Mouse (Mus musculus): ENCODE results near the gene Man1a. TPM values are rescaled to one million over a fixed set of nuclear protein-coding genes. Genes with fewer than 3 reads are reported as not detected.

Man1a gene
- polyA plus RNA-seq, 1 experiment from 2014 or later = 2.8 TPM

DNA sequence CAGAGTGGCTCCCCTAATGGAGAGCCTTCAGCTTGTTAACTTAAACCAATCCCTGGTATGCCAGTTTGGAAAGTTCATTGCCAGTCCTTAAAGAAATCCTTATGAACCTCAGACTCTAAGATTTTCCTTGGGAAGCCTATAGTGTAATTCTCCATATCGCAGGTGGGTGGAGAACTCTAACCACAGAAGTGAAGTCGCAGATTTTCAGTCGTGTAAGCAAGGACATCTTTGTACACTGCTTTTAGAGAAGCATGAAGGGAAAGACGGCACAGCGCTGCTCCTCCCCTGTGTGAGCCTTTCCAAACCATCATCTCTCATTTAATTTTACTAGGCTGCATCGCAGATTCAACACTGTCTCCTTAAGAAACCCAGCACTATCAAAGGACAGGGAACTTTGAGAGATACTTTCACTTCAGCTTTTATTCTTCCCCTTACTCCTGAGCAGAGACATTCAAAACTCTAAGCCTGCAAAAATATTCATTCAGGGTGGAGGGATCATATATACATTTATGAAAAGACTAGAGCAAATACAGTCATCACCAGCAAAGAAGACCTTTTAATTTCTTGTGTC lies 16.6 kb downstream of the Man1a start:
- Histone ChIP-seq H3K4me2 (replicated peaks) (no peak overlapping the region), H3K9me3 (no peaks in the 10 kb centered on the region), H3K36me3 (no peaks in the 10 kb centered on the region), H3K4me3 (replicated peaks) (no peak overlapping the region), H3K27me3 (no peaks in the 10 kb centered on the region), H3K4me1 (replicated peaks) (peaks cover 10% of the 10 kb centered on the region; the same call in 1 of the 2 replicates), H3K9ac (replicated peaks) (no peak overlapping the region), H3K27ac (no peak overlapping the region)
- 63% methylated on average over 6 of the region's 6 CpGs for WGBS
- ATAC-seq = no peak

DNA sequence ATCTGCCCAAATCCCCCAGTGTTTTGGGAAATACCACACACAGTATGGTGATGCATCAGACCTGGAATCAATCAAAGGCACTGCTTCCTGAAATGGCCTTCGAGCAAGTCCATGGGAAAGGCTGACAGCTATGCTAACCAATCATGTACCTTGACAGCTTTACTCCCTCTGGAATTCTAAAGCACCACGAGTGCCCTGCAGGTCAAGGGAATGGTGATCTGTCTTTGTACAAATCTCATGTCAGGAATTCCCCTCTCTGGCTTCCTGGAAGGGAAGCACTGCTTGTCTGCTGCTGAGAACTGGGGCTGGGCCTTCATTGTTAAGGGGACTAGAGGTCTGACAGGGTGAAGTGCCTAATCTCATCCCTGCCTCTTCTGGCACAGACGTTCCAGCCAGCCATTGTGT lies 17.3 kb downstream of the Man1a start:
- no peak overlapping the region for H3K4me3 ChIP-seq (replicated peaks)
- no peak overlapping the region for H3K9ac ChIP-seq (replicated peaks)
- no peak for ATAC-seq
- H3K27me3 ChIP-seq = no peaks in the 10 kb centered on the region
- no peaks in the 10 kb centered on the region for H3K9me3 ChIP-seq
- H3K27ac ChIP-seq = no peak overlapping the region
- H3K4me2 ChIP-seq (replicated peaks) = no peak overlapping the region
- H3K4me1 ChIP-seq (replicated peaks) = peaks cover 10% of the 10 kb centered on the region; the same call in 1 of the 2 replicates
- H3K36me3 ChIP-seq = no peaks in the 10 kb centered on the region
- 7% methylated on average over 3 of the region's 3 CpGs for WGBS

DNA sequence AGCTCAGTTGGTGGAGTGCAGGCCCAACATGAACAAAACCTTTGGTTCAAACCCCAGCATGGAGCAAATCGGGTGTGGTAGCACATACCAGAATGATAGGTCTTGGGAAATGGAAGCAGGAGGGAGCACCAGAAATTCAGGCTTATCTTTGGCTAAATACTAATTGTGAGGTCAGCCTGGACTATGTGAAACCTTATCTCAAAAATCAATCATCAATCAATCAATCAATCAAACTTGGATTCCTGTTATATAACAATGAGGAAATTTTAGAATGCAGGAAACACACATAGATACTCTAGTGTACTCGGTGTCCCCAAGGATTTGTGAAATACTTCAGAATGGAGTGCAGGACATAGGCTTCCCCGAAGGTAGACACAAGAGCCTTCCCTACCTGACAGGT lies 17.8 kb downstream of the Man1a start:
- no peak for ATAC-seq

DNA sequence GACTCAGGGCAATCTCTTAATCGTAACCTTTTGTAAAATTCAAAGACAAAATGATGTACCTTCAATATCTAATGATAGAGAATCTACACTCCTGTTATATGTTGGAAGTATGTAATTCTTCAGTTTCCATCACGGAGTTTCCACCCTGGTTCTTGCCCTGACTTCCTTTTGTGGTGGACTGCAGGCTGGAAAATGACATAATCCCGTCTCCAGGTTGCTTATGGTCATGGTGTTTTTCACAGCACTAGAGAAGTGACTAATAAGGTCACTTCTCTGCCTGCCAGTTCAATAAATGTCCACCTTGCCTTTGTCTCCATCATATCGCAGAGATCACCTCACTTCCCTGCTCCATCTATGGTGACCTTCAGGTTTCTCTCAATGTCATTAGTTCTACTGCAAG lies 22.2 kb downstream of the Man1a start:
- ATAC-seq = no peak
- WGBS = 77% methylated on average over 4 of the region's 4 CpGs
- no peak overlapping the region for H3K9ac ChIP-seq (replicated peaks)

More for the DNA sequence above, 17.8 kb downstream of the Man1a start:
- H3K27ac ChIP-seq = no peak overlapping the region
- H3K9ac ChIP-seq (replicated peaks) = no peak overlapping the region
- peaks cover 7% of the 10 kb centered on the region; the same call in 1 of the 2 replicates for H3K4me1 ChIP-seq (replicated peaks)
- H3K36me3 ChIP-seq = no peaks in the 10 kb centered on the region
- 92% methylated on average over 3 of the region's 3 CpGs for WGBS
- no peaks in the 10 kb centered on the region for H3K9me3 ChIP-seq
- H3K4me2 ChIP-seq (replicated peaks) = no peak overlapping the region
- no peak overlapping the region for H3K4me3 ChIP-seq (replicated peaks)
- no peaks in the 10 kb centered on the region for H3K27me3 ChIP-seq

DNA sequence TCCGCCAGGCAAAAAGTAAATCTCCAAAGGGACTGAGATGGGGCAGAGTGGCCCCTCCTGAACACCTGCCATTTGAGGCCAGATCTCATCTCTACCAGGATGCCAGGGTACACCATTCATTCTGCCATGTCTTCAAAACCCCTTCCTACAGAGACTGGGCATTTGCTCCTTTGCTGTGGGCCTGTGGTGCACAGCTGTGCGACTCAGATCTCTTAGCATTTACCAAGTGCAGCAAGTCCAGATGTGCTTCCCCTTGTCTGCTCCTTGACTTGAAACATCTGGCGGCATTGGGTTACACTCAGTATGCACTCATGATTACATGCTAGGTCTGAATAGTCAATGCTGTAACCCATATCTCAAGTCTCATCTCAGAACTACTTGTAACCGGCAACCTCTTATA lies 28.5 kb downstream of the Man1a start:
- H3K4me1 ChIP-seq (replicated peaks) = no peaks in the 10 kb centered on the region
- WGBS = 93% methylated on average over 4 of the region's 4 CpGs

More for the DNA sequence above, 22.2 kb downstream of the Man1a start:
- 0 out of 2 replicates have a peak, but pooled peaks cover 4% of the 10 kb centered on the region for H3K4me1 ChIP-seq (replicated peaks)
- H3K36me3 ChIP-seq = no peaks in the 10 kb centered on the region
- no peak overlapping the region for H3K4me2 ChIP-seq (replicated peaks)
- no peak overlapping the region for H3K27ac ChIP-seq
- no peaks in the 10 kb centered on the region for H3K27me3 ChIP-seq
- H3K4me3 ChIP-seq (replicated peaks) = no peak overlapping the region
- H3K9me3 ChIP-seq = no peaks in the 10 kb centered on the region

DNA sequence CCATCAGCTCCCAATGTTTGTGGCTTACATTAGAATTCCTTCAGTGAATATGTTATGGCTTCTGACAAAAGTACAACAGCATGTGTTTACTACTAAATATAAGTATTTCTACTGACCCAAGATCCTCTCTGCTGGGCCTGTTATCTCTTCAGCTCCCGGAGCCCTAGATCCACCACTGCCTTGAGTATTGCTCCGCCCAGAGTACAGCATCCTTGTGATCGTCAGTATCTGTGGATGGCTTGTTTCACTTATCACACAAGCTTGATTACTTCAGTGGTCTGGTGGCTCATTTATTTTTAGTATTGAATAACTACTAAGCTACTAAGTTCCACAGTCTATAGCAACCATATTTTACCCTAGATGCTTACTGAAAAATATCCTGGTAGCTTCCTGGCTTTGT lies 33.1 kb downstream of the Man1a start:
- H3K36me3 ChIP-seq = no peaks in the 10 kb centered on the region
- H3K4me3 ChIP-seq (replicated peaks) = no peak overlapping the region
- H3K27ac ChIP-seq = no peak overlapping the region
- no peak overlapping the region for H3K4me2 ChIP-seq (replicated peaks)
- no peaks in the 10 kb centered on the region for H3K4me1 ChIP-seq (replicated peaks)
- H3K9me3 ChIP-seq = no peaks in the 10 kb centered on the region
- no peak overlapping the region for H3K9ac ChIP-seq (replicated peaks)
- H3K27me3 ChIP-seq = no peaks in the 10 kb centered on the region
- ATAC-seq = no peak
- 93% methylated on average over 3 of the region's 3 CpGs for WGBS

More for the DNA sequence above, 28.5 kb downstream of the Man1a start:
- Histone ChIP-seq H3K4me2 (replicated peaks) (no peak overlapping the region), H3K4me3 (replicated peaks) (no peak overlapping the region), H3K27ac (no peak overlapping the region), H3K27me3 (no peaks in the 10 kb centered on the region), H3K9me3 (no peaks in the 10 kb centered on the region), H3K9ac (replicated peaks) (no peak overlapping the region), H3K36me3 (no peaks in the 10 kb centered on the region)
- no peak for ATAC-seq

DNA sequence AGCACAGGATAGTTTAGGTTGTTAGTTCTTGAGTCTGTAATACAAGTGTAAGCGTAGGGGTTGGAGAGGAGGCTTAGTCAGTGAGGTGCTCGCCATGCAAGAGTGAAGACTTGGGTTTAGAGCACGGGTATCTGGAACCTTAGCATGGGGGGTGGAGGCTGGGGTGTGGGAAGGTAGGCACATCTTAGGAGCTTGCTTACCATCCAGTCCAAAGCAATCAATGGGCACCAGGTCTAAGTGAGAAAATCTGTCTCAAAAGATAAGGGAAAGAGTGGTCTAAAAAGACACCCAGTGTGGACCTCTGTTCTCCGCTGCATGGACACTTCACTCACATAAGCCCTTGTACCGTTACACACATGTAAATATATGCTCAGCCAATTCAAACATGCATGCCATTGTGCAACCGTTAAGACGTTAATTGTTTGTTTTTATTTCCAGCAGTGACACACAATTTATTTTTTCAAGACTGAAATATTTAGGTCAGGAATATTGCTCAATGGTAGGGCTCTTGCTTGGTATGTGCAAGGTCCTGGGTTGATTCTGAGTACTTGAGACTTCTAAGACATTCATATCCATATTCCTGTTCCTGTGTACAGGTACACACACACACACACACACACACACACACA lies 34.1 kb downstream of the Man1a start:
- Histone ChIP-seq H3K4me3 (replicated peaks) (no peak overlapping the region), H3K4me2 (replicated peaks) (no peak overlapping the region), H3K36me3 (no peaks in the 10 kb centered on the region), H3K4me1 (replicated peaks) (no peaks in the 10 kb centered on the region), H3K27me3 (no peaks in the 10 kb centered on the region), H3K27ac (no peak overlapping the region), H3K9me3 (no peaks in the 10 kb centered on the region), H3K9ac (replicated peaks) (no peak overlapping the region)
- 92% methylated on average over 7 of the region's 7 CpGs for WGBS
- ATAC-seq = no peak

DNA sequence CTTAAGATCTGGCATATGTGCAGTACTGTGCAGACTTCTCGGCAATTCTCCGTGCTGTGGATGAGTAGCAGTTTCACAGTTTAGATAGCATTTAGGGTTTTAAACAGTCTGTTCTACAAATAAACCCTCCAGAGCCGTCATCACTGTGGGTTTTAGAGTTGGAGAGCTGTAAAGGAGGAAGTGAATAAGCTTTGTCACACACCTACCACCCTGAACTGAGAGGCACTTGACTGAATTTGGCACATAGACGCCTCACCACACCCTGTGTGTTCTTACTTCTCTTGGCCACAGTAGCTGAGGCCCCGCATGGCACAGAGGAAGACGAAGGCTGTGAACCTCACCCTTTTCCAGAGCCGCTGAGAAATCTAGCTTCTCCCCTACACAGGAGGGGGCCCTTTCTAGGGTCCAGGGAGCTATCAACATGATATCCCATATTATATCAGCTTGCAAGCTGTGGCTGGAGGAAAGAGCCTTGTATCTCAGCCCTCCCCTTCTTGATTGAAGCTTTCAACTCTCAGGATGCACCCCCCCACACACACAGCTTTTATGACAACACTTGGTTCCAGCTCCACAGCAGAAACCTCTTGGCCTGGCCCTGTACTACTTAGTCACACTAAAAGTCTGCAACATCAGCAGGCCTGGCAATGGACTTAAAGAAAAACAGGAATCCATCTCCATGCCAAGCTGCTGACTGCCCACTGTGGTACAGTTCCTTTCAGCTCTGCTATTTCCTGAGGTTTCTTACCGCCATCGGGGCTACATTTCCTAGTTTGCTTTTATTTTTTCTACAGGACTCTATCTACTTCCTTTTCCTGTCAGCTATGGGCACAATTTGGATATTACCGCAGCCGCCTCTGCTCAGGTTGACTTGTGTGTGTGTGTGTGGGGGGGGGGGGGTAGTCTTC lies 35.9 kb downstream of the Man1a start:
- H3K4me3 ChIP-seq (replicated peaks) = no peak overlapping the region
- no peak for ATAC-seq
- H3K9ac ChIP-seq (replicated peaks) = no peak overlapping the region
- H3K9me3 ChIP-seq = no peaks in the 10 kb centered on the region
- H3K4me1 ChIP-seq (replicated peaks) = no peaks in the 10 kb centered on the region
- H3K36me3 ChIP-seq = no peaks in the 10 kb centered on the region
- no peaks in the 10 kb centered on the region for H3K27me3 ChIP-seq
- WGBS = 91% methylated on average over 11 of the region's 11 CpGs
- H3K4me2 ChIP-seq (replicated peaks) = no peak overlapping the region
- no peak overlapping the region for H3K27ac ChIP-seq

DNA sequence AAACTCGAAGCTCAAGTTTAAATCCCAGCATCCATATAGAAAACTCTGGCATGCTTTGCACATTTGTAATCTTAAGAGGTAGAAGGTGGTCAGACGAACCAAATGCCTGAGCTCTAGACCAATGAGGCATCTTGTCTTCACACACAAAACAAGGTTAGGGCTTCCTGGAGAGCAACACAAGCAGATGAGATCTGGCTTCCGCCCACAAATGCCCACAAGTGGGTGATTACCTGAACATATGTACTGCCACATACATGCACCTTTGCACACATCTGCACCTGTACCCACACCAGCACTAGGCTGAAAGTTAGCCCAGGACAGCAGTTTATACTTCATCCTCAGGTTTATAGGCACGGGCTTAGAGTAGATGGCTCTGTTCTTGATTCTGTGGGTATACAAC lies 36.7 kb downstream of the Man1a start:
- Histone ChIP-seq H3K4me2 (replicated peaks) (no peak overlapping the region), H3K4me1 (replicated peaks) (no peaks in the 10 kb centered on the region), H3K27ac (no peak overlapping the region), H3K27me3 (no peaks in the 10 kb centered on the region), H3K4me3 (replicated peaks) (no peak overlapping the region), H3K36me3 (no peaks in the 10 kb centered on the region), H3K9me3 (no peaks in the 10 kb centered on the region), H3K9ac (replicated peaks) (no peak overlapping the region)
- ATAC-seq = no peak
- WGBS = 92% methylated on average over 4 of the region's 4 CpGs

DNA sequence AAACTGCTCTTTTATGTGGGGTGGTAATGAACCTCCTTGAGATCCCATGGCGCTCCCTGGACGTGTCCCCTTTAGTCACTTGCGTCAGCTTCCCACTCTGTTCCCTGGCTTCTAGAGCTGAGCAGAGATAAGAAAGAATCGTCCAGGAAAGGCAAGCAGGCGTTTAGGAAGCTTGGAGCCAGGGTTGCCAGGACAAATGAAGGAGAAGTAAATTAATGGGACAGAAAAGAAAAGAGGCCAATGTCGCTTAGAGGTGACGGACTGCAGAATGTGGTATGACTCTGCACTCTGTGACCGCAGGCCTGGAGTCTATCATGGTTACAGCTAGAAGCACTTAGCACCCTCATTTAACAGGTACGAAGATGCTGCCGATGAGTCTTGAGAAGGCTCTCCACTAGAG lies 37.7 kb downstream of the Man1a start:
- no peaks in the 10 kb centered on the region for H3K36me3 ChIP-seq
- no peak overlapping the region for H3K9ac ChIP-seq (replicated peaks)
- no peak overlapping the region for H3K27ac ChIP-seq
- H3K4me1 ChIP-seq (replicated peaks) = no peaks in the 10 kb centered on the region
- no peak overlapping the region for H3K4me2 ChIP-seq (replicated peaks)
- 88% methylated on average over 10 of the region's 10 CpGs for WGBS
- no peak for ATAC-seq
- no peaks in the 10 kb centered on the region for H3K9me3 ChIP-seq
- no peak overlapping the region for H3K4me3 ChIP-seq (replicated peaks)
- H3K27me3 ChIP-seq = no peaks in the 10 kb centered on the region

DNA sequence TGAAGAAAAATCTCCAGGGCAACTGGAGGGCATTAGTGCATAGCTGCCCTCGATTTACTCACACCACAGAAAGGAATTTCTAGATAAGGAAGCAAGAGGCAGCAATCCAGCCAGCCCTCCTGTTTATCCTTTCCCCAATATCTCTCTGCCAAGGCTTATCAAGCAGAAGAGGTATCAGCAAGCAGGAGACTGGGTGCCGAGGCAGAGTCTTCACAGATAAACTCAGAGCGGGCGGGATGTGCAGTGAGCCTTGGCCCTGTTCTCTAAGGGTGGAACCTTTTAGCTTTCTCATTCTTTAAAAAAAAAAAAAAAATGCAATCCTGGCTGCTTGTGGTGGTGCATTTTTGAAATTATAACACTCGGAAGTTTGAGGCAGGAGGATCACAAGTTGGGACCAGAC lies 38.2 kb downstream of the Man1a start:
- H3K27me3 ChIP-seq = no peaks in the 10 kb centered on the region
- H3K4me1 ChIP-seq (replicated peaks) = no peaks in the 10 kb centered on the region
- H3K36me3 ChIP-seq = no peaks in the 10 kb centered on the region
- no peaks in the 10 kb centered on the region for H3K9me3 ChIP-seq
- no peak overlapping the region for H3K4me3 ChIP-seq (replicated peaks)
- 88% methylated on average over 5 of the region's 5 CpGs for WGBS
- H3K27ac ChIP-seq = no peak overlapping the region
- no peak overlapping the region for H3K9ac ChIP-seq (replicated peaks)
- H3K4me2 ChIP-seq (replicated peaks) = no peak overlapping the region
- no peak for ATAC-seq

DNA sequence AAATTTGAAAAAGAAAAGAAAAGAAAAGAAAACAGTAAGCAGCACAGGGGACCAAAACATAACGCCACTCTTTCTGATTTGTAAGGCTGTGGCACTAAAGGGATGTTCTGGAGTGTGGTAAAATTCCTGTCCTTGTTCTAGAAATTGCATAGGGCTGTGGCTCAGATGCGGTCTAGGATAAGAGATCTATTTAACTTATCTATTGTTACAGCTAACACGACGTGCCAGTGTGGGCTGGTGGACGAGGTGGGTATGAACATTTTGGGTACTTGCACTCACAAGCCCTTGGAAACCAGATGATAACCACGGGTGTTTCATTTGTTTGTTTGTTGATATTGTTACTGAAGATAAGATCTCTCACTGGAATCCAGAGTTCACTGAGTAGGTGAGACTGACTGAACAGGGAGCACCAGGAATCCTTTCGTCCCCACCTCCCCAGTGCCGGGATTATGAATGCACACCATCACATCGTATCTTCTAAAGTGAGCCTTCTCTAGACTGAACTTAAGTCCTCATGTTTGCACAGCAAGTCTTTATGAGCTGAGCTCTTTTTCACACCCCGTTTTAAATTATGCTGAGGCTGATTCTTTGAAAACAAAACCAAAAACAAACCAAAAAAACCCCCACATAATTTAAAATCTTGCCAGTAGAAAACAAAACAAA lies 38.9 kb downstream of the Man1a start:
- 90% methylated on average over 10 of the region's 10 CpGs for WGBS
- Histone ChIP-seq H3K27ac (no peak overlapping the region), H3K4me3 (replicated peaks) (no peak overlapping the region), H3K4me1 (replicated peaks) (no peaks in the 10 kb centered on the region), H3K36me3 (no peaks in the 10 kb centered on the region), H3K27me3 (no peaks in the 10 kb centered on the region), H3K9ac (replicated peaks) (no peak overlapping the region), H3K9me3 (no peaks in the 10 kb centered on the region), H3K4me2 (replicated peaks) (no peak overlapping the region)
- ATAC-seq = no peak
